Mouse (Mus musculus) liver, postnatal 0 days (tissue): ENCODE results near the gene Med29.

Source experiments
- CTCF ChIP-seq: sonication (generic); IDR thresholded peaks from 2 replicates; pipeline ENCODE4 v1.5.1; 2016; ENCODE audit warnings: antibody characterized with exemption, low read depth
- EP300 ChIP-seq: IDR thresholded peaks from 2 replicates; pipeline ENCODE4 v1.6.1; 2016; ENCODE audit warnings: antibody characterized with exemption, low read depth, mild to moderate bottlenecking

GRCm38 (mm10) chr7:28390331-28390730 lies 2.2 kb downstream of the Med29 start:
- TF ChIP-seq EP300: no peak
- no peak for TF ChIP-seq CTCF
